In genomic region chr17:89521912-89522311, GRCm38 (mm10) we compare ENCODE assay signal across 24 mouse cellular contexts.
"Had no signal": no experiment of that assay in that cellular context is flagged by ENCODE, and none has a peak within 500 bp of the region (broad histone marks: within the 10 kb centered on the region; RNA-seq: fewer than 3 reads in every experiment).

No protein-coding gene starts in this region.

- H3K36me3 ChIP-seq: limb, embryonic 10.5 days; limb, embryonic 13.5 days; liver, embryonic 12.5 days; liver, embryonic 15.5 days; lung, embryonic 15.5 days; midbrain, embryonic 13.5 days; neural tube, embryonic 12.5 days; neural tube, embryonic 15.5 days; stomach, embryonic 15.5 days had no signal

- H3K27ac ChIP-seq: kidney, postnatal 0 days; layer of hippocampus, adult 2 months; limb, embryonic 10.5 days; limb, embryonic 13.5 days; liver, embryonic 12.5 days; liver, embryonic 15.5 days; lung, embryonic 15.5 days; midbrain, embryonic 13.5 days; neural tube, embryonic 12.5 days; neural tube, embryonic 15.5 days; stomach, embryonic 15.5 days had no signal

- DNase-seq: kidney, postnatal 25 days; layer of hippocampus, adult 9-11 months; liver; lung, adult 18-20 months; lung, postnatal 10 days; lung, postnatal 36 days; right cerebral cortex, adult 18-20 months; right cerebral cortex, postnatal 14 days; right cerebral cortex, postnatal 4 days; thymus, postnatal 25 days had no signal

- H3K4me2 ChIP-seq: limb, embryonic 13.5 days; liver, embryonic 12.5 days; liver, embryonic 15.5 days; lung, embryonic 15.5 days; midbrain, embryonic 13.5 days; neural tube, embryonic 12.5 days; neural tube, embryonic 15.5 days; stomach, embryonic 15.5 days had no signal

- H3K9ac ChIP-seq: limb, embryonic 13.5 days; liver, embryonic 12.5 days; liver, embryonic 15.5 days; lung, embryonic 15.5 days; midbrain, embryonic 13.5 days; neural tube, embryonic 12.5 days; neural tube, embryonic 15.5 days; stomach, embryonic 15.5 days had no signal

- H3K9me3 ChIP-seq: limb, embryonic 10.5 days; limb, embryonic 13.5 days; liver, embryonic 12.5 days; liver, embryonic 15.5 days; lung, embryonic 15.5 days; midbrain, embryonic 13.5 days; neural tube, embryonic 12.5 days; neural tube, embryonic 15.5 days; stomach, embryonic 15.5 days had no signal

- H3K27me3 ChIP-seq: limb, embryonic 13.5 days; liver, embryonic 12.5 days; liver, embryonic 15.5 days; lung, embryonic 15.5 days; megakaryocyte, embryonic 14.5 days; midbrain, embryonic 13.5 days; neural tube, embryonic 12.5 days; neural tube, embryonic 15.5 days; stomach, embryonic 15.5 days had no signal

- H3K4me3 ChIP-seq: layer of hippocampus, adult 2 months; limb, embryonic 10.5 days; limb, embryonic 13.5 days; liver, embryonic 12.5 days; liver, embryonic 15.5 days; lung, embryonic 15.5 days; megakaryocyte, embryonic 14.5 days; midbrain, embryonic 13.5 days; myocyte; neural tube, embryonic 12.5 days; neural tube, embryonic 15.5 days; stomach, embryonic 15.5 days had no signal

- ATAC-seq: liver, embryonic 12.5 days; midbrain, embryonic 13.5 days; midbrain, embryonic 16.5 days had no signal

- H3K4me1 ChIP-seq: limb, embryonic 10.5 days; limb, embryonic 13.5 days; liver, embryonic 12.5 days; liver, embryonic 15.5 days; lung, embryonic 15.5 days; megakaryocyte, embryonic 14.5 days; neural tube, embryonic 12.5 days; neural tube, embryonic 15.5 days; stomach, embryonic 15.5 days had no signal
